Mouse (Mus musculus) C3H10T1/2 (cell line): ENCODE data around the gene Col6a1. TPM values are rescaled to one million over a fixed set of nuclear protein-coding genes. Genes with fewer than 3 reads are reported as not detected.

Experiments
- polyA plus RNA-seq, 2 experiments: library from polyadenylated mRNA; unstranded; fragments of >200 nt; fragmentation: generic; extraction: Trizol; gene quantifications; one replicate each; pipeline ENCODE4 v1.2.1; 2012; ENCODE audit warnings: missing spikeins in 2 of 2

The Col6a1 gene
- polyA plus RNA-seq, result 1,000 to 10,000 TPM in 1 of 2 experiments, 10 to 100 TPM in 1; 49.8 to 1,301 TPM

GRCm38 (mm10) chr10:76725682-76726285 is at the start of gene Col6a1:
Col6a1 (minus strand) TSS chr10:76726168.

Other genes with a start within 250 kb of the Col6a1 start
- gene Lss, start 194.6 kb downstream of the Col6a1 start, polyA plus RNA-seq, result 10 to 100 TPM; 10.1 to 15.0 TPM
- under 1 TPM in 1 of 2 experiments, not detected in 1; 0.14 TPM for gene Spatc1l, start 163.9 kb downstream of the Col6a1 start, polyA plus RNA-seq
- gene Ftcd, start 150.5 kb downstream of the Col6a1 start, polyA plus RNA-seq, result under 1 TPM in 1 of 2 experiments, not detected in 1; 0.13 TPM
- gene Col6a2, start 102.5 kb downstream of the Col6a1 start, polyA plus RNA-seq, result 100 to 1,000 TPM in 1 of 2 experiments, 10 to 100 TPM in 1; 22.1 to 876 TPM
- gene Pcbp3, start 235.7 kb upstream of the Col6a1 start, polyA plus RNA-seq, result 10 to 100 TPM; 13.2 to 14.4 TPM